Mouse (Mus musculus): ENCODE data around the gene Dennd1a.

Dennd1a gene

GRCm38 (mm10) chr2:37839922-37840321 lies 447.3 kb downstream of the Dennd1a start:
- no peak for TF ChIP-seq GATA4 (IDR thresholded peaks at IDR 0.05; ENCODE audit: insufficient replicate concordance, low read length)

GRCm38 (mm10) chr2:37838202-37838984 lies 448.8 kb downstream of the Dennd1a start:
- no peak for TF ChIP-seq GATA4 (IDR thresholded peaks at IDR 0.05; ENCODE audit: insufficient replicate concordance, low read length)

GRCm38 (mm10) chr2:37837542-37837941 lies 449.6 kb downstream of the Dennd1a start:
- TF ChIP-seq GATA4 (IDR thresholded peaks at IDR 0.05; ENCODE audit: insufficient replicate concordance, low read length): no peak

GRCm38 (mm10) chr2:37836926-37837325 lies 450.3 kb downstream of the Dennd1a start:
- TF ChIP-seq GATA4 (IDR thresholded peaks at IDR 0.05; ENCODE audit: insufficient replicate concordance, low read length): no peak

GRCm38 (mm10) chr2:37832253-37832652 lies 454.9 kb downstream of the Dennd1a start:
- no peak for TF ChIP-seq GATA4 (IDR thresholded peaks at IDR 0.05; ENCODE audit: insufficient replicate concordance, low read length)

GRCm38 (mm10) chr2:37829758-37830275 lies 457.4 kb downstream of the Dennd1a start:
- TF ChIP-seq GATA4 (IDR thresholded peaks at IDR 0.05; ENCODE audit: insufficient replicate concordance, low read length): no peak

GRCm38 (mm10) chr2:37823826-37824225 lies 463.4 kb downstream of the Dennd1a start:
- no peak for TF ChIP-seq GATA4 (IDR thresholded peaks at IDR 0.05; ENCODE audit: insufficient replicate concordance, low read length)

- TF ChIP-seq GATA4 (IDR thresholded peaks at IDR 0.05; ENCODE audit: insufficient replicate concordance, low read length): no peak
Observed at GRCm38 (mm10) chr2:37822122-37822521, 465.1 kb downstream of the Dennd1a start.

- no peak for TF ChIP-seq GATA4 (IDR thresholded peaks at IDR 0.05; ENCODE audit: insufficient replicate concordance, low read length)
Observed at GRCm38 (mm10) chr2:37819526-37820152, 467.6 kb downstream of the Dennd1a start.

- no peak for TF ChIP-seq GATA4 (IDR thresholded peaks at IDR 0.05; ENCODE audit: insufficient replicate concordance, low read length)
Observed at GRCm38 (mm10) chr2:37818761-37819525, 468.2 kb downstream of the Dennd1a start.

GRCm38 (mm10) chr2:37815676-37816075 lies 471.5 kb downstream of the Dennd1a start:
- TF ChIP-seq GATA4 (IDR thresholded peaks at IDR 0.05; ENCODE audit: insufficient replicate concordance, low read length): no peak

GRCm38 (mm10) chr2:37814820-37815361 lies 472.3 kb downstream of the Dennd1a start:
- TF ChIP-seq GATA4 (IDR thresholded peaks at IDR 0.05; ENCODE audit: insufficient replicate concordance, low read length): no peak

- no peak for TF ChIP-seq GATA4 (IDR thresholded peaks at IDR 0.05; ENCODE audit: insufficient replicate concordance, low read length)
Observed at GRCm38 (mm10) chr2:37812401-37812800, 474.8 kb downstream of the Dennd1a start.

GRCm38 (mm10) chr2:37811682-37812081 lies 475.5 kb downstream of the Dennd1a start:
- no peak for TF ChIP-seq GATA4 (IDR thresholded peaks at IDR 0.05; ENCODE audit: insufficient replicate concordance, low read length)

- TF ChIP-seq GATA4 (IDR thresholded peaks at IDR 0.05; ENCODE audit: insufficient replicate concordance, low read length): no peak
Observed at GRCm38 (mm10) chr2:37802610-37803212, 484.5 kb downstream of the Dennd1a start.
